Mouse (Mus musculus): ENCODE measurements around the gene Dnm3. TPM values are rescaled to one million over a fixed set of nuclear protein-coding genes. Genes with fewer than 3 reads are reported as not detected.
A peak's percentile ranks its signal among the peaks of the same experiment; 100 is the strongest.

The Dnm3 gene
- polyA plus RNA-seq, 1 experiment: 8.2 TPM

- DNase-seq: no peak
- Histone ChIP-seq H3K4me1 (ENCODE audit: control insufficient read depth, insufficient read depth, low read length) (peaks cover 10% of the 10 kb centered on the region; the same call in 1 of the 2 replicates), H3K36me3 (ENCODE audit: control insufficient read depth, insufficient read depth, low read length) (no peaks in the 10 kb centered on the region), H3K27me3 (replicated peaks; ENCODE audit: control insufficient read depth, insufficient read depth, low read length) (no peaks in the 10 kb centered on the region), H3K4me3 (ENCODE audit: insufficient read depth, low read depth, low read length) (no peak overlapping the region), H3K27ac (ENCODE audit: insufficient read depth, low read depth, low read length) (no peak overlapping the region)
- WGBS: 90% methylated on average over 5 of the region's 5 CpGs
- TF ChIP-seq CTCF (conservative IDR thresholded peaks at IDR 0.05; ENCODE audit: insufficient read depth, insufficient read length, low read depth, low read length) (no peak), POLR2A (IDR thresholded peaks at IDR 0.05; ENCODE audit: low read depth, low read length) (no peak)
Measured at GRCm38 (mm10) chr1:162042384-162042783, 435.4 kb downstream of the Dnm3 start.

- 73% methylated on average over 6 of the region's 6 CpGs for WGBS
- no peak overlapping the region for H3K4me3 ChIP-seq (ENCODE audit: insufficient read depth, low read depth, low read length)
- H3K27ac ChIP-seq (ENCODE audit: insufficient read depth, low read depth, low read length): peak overlapping the region; percentile 46; the same call in 1 of the 2 replicates
- no peaks in the 10 kb centered on the region for H3K36me3 ChIP-seq (ENCODE audit: control insufficient read depth, insufficient read depth, low read length)
- peaks cover 10% of the 10 kb centered on the region; the same call in 1 of the 2 replicates for H3K4me1 ChIP-seq (ENCODE audit: control insufficient read depth, insufficient read depth, low read length)
- peak; percentile 74 for DNase-seq
- TF ChIP-seq CTCF (conservative IDR thresholded peaks at IDR 0.05; ENCODE audit: insufficient read depth, insufficient read length, low read depth, low read length): no peak
- no peak for TF ChIP-seq POLR2A (IDR thresholded peaks at IDR 0.05; ENCODE audit: low read depth, low read length)
- no peaks in the 10 kb centered on the region for H3K27me3 ChIP-seq (replicated peaks; ENCODE audit: control insufficient read depth, insufficient read depth, low read length)
Measured at GRCm38 (mm10) chr1:162040490-162041274, 437.2 kb downstream of the Dnm3 start.

GRCm38 (mm10) chr1:162039808-162040207 is 438.0 kb downstream of the Dnm3 start:
- DNase-seq: peak; percentile 68

GRCm38 (mm10) chr1:162039011-162039595 is 438.7 kb downstream of the Dnm3 start:
- Histone ChIP-seq H3K36me3 (ENCODE audit: control insufficient read depth, insufficient read depth, low read length) (no peaks in the 10 kb centered on the region), H3K27ac (ENCODE audit: insufficient read depth, low read depth, low read length) (peak overlapping the region; percentile 77), H3K27me3 (replicated peaks; ENCODE audit: control insufficient read depth, insufficient read depth, low read length) (no peaks in the 10 kb centered on the region), H3K4me1 (ENCODE audit: control insufficient read depth, insufficient read depth, low read length) (peaks cover 10% of the 10 kb centered on the region; the same call in 1 of the 2 replicates), H3K4me3 (ENCODE audit: insufficient read depth, low read depth, low read length) (no peak overlapping the region)
- TF ChIP-seq POLR2A (IDR thresholded peaks at IDR 0.05; ENCODE audit: low read depth, low read length) (no peak), CTCF (conservative IDR thresholded peaks at IDR 0.05; ENCODE audit: insufficient read depth, insufficient read length, low read depth, low read length) (no peak)
- WGBS: 53% methylated on average over 9 of the region's 9 CpGs
- DNase-seq: peak; percentile 22

More at GRCm38 (mm10) chr1:162039808-162040207, 438.0 kb downstream of the Dnm3 start:
- peaks cover 10% of the 10 kb centered on the region; the same call in 1 of the 2 replicates for H3K4me1 ChIP-seq (ENCODE audit: control insufficient read depth, insufficient read depth, low read length)
- no peak overlapping the region for H3K4me3 ChIP-seq (ENCODE audit: insufficient read depth, low read depth, low read length)
- WGBS: 39% methylated on average over 7 of the region's 7 CpGs
- TF ChIP-seq POLR2A (IDR thresholded peaks at IDR 0.05; ENCODE audit: low read depth, low read length) (no peak), CTCF (conservative IDR thresholded peaks at IDR 0.05; ENCODE audit: insufficient read depth, insufficient read length, low read depth, low read length) (no peak)
- peak overlapping the region; percentile 80 for H3K27ac ChIP-seq (ENCODE audit: insufficient read depth, low read depth, low read length)
- H3K27me3 ChIP-seq (replicated peaks; ENCODE audit: control insufficient read depth, insufficient read depth, low read length): no peaks in the 10 kb centered on the region
- H3K36me3 ChIP-seq (ENCODE audit: control insufficient read depth, insufficient read depth, low read length): no peaks in the 10 kb centered on the region

- no peak for TF ChIP-seq POLR2A (IDR thresholded peaks at IDR 0.05; ENCODE audit: low read depth, low read length)
- Histone ChIP-seq H3K27ac (ENCODE audit: insufficient read depth, low read depth, low read length) (peak overlapping the region; percentile 70; the same call in 1 of the 2 replicates), H3K4me3 (ENCODE audit: insufficient read depth, low read depth, low read length) (no peak overlapping the region), H3K27me3 (replicated peaks; ENCODE audit: control insufficient read depth, insufficient read depth, low read length) (no peaks in the 10 kb centered on the region), H3K4me1 (ENCODE audit: control insufficient read depth, insufficient read depth, low read length) (peaks cover 10% of the 10 kb centered on the region; the same call in 1 of the 2 replicates), H3K36me3 (ENCODE audit: control insufficient read depth, insufficient read depth, low read length) (no peaks in the 10 kb centered on the region)
- WGBS: 59% methylated on average over 5 of the region's 5 CpGs
- DNase-seq: peak; percentile 32
Measured at GRCm38 (mm10) chr1:162038431-162038830, 439.4 kb downstream of the Dnm3 start.

- H3K27ac ChIP-seq (ENCODE audit: insufficient read depth, low read depth, low read length): 0 out of 2 replicates have a peak overlapping the region, but pooled peaks have one; percentile 17
- H3K4me3 ChIP-seq (ENCODE audit: insufficient read depth, low read depth, low read length): no peak overlapping the region
- H3K36me3 ChIP-seq (ENCODE audit: control insufficient read depth, insufficient read depth, low read length): no peaks in the 10 kb centered on the region
- WGBS: 57% methylated on average over 10 of the region's 10 CpGs
- H3K4me1 ChIP-seq (ENCODE audit: control insufficient read depth, insufficient read depth, low read length): peaks cover 10% of the 10 kb centered on the region; the same call in 1 of the 2 replicates
- no peaks in the 10 kb centered on the region for H3K27me3 ChIP-seq (replicated peaks; ENCODE audit: control insufficient read depth, insufficient read depth, low read length)
- TF ChIP-seq POLR2A (IDR thresholded peaks at IDR 0.05; ENCODE audit: low read depth, low read length): no peak
- no peak for TF ChIP-seq CTCF (conservative IDR thresholded peaks at IDR 0.05; ENCODE audit: insufficient read depth, insufficient read length, low read depth, low read length)
- DNase-seq: peak; percentile 75
Measured at GRCm38 (mm10) chr1:162037968-162038421, 439.8 kb downstream of the Dnm3 start.

All from kidney, adult 2 months (tissue).